Mouse (Mus musculus): ENCODE measurements around the gene Rex1bd.
A peak's percentile ranks its signal among the peaks of the same experiment; 100 is the strongest.
"Not testable (repeated sequence)": the region's sequence is repeated elsewhere in the genome, so short reads cannot be mapped to it uniquely, and the experiment has no call there.

Gene Rex1bd

DNA sequence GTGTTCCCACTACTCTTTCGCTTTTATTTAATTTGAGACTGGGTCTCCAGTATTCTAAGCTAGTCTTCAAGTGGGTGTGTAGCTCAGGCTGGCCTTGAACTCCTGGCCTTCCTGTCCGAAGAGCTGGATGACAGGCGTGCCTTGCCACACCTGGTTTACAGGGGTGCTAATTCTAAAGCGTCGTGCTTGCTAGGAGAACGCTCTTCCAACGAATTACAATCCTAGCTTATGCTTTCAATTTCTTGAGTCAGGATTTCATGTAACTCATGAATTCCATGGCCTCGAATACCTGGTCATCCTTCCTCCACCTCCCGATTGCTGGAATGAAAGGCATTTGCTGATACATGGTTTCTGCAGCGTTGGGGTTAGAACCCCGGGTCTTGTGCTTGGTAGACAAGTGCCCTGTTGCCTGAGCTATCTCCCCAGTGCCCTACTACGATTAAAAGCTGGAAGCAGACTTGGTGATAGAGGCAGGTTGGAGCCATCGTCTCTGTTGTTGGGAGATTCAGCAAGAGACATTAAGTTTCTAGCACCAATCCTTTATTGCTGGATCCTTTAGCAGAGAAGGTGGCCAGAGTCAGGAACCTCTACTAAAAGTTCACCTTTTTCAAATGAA lies 21.7 kb upstream of the Rex1bd start:
- DNase-seq = no peak

DNA sequence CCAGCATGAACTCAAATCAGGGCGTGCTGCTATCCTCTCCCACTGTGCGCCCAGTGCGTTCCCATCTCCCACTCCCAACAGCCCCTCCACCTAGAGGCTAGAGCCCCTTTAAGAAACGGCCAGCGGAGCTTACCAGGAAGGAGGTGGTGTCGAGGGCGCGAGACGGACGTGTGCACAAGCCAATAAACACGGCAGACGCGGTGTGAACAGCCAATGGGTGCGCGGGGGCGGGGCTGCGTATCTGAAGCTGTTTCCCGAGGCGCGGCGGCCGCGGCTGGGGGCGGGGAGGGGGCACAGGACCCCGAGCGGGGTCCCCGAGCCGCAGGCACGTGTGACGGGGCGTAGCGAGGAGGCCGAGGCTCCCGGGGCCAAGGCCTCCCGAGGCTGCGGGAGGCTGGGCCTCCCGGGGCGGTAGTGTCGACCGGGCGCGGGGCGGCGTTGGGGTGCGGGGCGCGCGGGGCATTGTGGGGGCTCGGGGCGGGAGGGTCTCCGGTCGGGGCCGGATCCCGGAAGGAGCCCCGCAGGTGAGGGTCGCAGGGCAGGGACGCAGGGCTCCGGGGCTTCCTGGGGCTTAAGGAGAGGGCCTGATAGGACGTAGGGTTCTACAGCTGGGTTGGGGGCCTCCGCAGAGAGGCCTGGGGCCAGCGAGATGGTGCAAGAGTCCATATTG lies 21.1 kb upstream of the Rex1bd start, which contains the start of the genes Fkbp8 and Kxd1:
Gene Fkbp8, plus strand, starts transcription at position 213 of the 670 bp plus-strand sequence.
Gene Kxd1, minus strand, starts transcription at position 445 of the 670 bp plus-strand sequence.
- peak; percentile 98 for DNase-seq

DNA sequence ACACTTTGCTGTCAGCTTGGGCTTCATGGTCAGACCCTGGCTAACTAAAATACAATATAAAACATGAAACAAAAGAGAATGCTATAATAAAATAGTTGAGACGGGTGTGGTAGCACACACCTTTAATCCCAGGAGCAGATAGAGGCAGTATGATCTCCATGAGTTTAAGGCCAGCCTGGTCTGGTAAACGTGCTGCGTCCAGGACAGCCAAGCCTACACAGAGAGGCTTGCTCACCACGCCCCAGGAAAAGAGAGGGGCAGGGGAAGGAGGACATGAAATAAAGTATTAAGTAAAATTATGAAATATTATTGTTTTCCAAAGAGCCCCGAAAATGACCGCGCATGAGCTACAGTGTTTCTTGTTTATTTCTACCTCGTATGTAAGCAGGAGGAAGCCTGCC lies 20.6 kb upstream of the Rex1bd start:
- DNase-seq = no peak

DNA sequence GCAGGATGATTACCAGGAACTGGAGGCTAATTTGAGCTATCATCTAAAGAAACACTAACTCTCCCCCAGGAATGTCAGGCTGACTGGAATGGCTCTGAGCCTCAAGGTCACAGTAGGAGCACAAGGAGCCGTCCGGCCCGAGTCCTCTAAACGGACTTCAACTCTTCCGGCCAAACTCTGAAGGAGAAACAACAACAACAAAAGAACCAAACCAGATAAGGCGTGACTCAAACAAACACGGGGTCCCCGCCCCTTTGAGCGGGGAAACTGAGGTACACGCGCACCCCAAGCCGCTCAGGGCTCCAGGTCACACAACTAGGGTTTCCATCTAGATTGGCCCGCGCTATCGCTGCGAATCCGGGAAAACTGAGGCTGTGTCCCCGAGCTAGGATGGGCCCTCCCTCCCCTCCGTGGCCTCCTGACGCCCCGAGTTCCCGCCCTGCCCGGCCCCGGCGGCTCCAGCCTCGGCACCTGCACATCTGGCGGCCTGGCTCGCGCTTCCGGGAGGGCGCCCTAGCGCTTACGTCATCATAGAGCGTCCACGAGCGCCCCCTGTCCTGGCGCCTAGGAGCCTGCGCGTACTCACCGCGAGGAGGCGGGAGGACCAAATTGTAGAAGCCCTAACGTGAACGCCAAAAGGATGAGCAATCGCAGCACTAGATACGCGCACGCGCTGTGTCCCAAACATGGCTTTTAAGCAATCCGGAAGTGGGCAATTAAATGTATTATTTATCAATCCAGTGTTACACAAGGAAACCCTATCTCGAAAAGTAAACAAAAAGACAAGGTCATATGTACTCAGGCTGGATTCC lies 16.2 kb upstream of the Rex1bd start:
- DNase-seq = peak; percentile 98

DNA sequence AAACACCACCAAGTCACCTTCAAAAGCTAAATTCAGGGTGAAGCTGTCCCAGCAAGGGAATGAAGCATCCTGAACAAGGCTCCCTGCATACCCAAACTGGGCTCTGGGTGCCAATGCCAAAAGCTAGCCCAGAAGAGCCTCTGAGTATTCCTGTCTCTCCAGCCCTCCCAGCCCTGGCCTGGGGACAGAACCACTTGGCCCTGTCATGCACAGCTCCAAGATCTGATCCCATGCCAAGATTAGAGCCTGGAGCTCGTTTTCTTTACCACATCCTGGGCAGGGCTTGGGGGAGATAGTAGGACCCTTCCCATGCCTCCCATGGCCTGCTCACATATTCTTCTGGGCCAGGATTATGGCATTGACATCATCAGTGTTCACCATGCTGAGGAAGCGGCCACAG lies 13.1 kb upstream of the Rex1bd start:
- no peak for DNase-seq

DNA sequence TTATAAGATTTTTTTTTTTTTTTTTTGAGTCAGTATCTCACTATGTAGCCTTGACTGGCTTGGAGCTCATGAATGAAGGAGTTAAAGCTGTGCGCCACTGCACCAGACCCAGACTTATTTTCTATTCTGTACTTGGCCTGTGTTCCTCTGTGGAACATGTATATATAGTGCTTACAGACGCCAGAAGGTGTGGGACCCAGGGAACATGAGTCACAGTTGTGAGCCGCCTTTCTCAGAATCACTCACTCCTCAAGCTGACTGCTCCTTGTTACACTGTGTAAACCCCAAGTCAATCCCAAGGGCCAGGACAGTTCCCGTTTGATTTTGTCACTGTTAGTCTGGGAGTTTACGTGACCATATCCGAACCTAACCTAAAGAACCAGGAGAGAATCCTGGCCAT lies 12.5 kb upstream of the Rex1bd start:
- DNase-seq = no peak

DNA sequence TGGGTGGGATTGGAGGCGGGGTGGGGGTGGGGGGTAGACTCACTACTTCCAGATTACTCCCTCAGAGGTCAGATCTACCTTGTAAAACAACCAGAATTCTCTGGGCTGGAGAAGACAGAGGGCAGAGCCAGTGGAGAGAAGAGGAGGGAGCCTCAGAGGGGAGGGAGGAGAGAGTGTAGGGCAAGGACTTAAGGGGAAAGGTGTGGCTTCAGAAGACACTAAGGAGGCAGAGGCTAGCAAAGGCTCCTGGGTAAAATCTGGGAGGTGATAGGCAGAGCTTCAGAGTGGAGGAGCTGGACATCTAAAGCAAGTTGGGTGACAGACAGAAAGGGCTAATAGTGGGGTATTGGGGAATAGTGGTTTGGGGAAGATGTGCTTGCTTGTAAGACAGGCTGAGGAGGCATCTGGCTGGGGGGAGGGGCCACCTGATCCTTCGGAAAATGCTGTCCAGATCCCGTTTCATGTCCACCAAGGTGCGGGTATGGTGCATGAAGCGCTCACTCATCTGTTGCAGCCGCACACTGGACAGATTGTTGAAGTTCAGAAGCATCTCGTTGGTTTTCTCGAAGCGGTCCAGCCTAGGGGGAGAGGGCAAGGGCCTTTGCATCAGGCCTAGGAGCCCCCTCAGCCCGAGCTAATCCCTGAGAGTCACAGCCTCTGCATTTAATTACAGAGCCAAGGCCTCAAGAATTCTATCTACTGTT lies 11.5 kb upstream of the Rex1bd start:
- DNase-seq = no peak

DNA sequence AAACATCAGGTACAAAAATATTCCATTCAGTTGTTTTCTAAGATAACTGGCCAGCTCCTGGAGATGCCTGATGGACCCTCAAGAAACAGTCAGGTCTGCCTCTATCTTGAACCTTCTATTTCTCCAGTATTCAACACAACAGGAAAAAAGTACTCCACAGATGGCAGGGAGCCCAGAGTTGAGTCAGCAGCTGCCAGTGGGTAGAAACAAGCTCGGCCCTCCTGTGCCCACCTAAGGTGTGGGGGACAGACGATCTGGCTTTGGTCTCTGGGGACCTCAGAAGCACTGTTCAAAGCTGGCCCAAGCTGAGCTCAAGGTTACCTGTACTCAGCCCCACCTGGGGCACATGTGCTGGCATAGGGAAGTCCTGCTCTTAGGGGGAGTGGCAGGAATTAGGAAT lies 6.9 kb upstream of the Rex1bd start:
- DNase-seq = no peak

DNA sequence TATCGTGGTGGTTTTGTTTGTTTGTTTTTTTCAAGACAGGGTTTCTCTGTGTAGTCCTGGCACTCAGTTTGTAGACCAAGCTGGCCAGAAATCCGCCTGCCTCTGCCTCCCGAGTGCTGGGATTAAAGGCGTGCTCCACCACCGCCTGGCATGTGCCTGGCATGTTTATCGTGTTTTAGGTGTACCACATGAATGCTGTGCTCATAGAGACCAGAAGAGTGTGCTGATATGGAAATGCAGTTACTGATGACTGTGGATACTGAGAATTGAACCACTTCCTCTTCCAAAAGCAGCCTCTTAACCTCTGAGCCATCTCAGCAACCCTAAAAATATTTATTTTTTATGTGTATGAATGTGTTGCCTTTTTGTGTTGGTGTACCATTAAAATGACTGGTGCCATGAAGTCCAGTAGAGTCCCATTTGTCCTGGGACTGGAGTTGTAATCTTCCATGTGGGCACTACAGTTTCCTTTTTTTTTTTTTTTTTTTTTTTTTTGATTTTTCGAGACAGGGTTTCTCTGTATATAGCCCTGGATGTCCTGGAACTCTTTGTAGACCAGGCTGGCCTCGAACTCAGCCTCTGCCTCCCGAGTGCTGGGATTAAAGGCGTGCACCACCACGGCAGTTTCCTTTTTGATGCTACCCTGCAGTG lies 5.8 kb upstream of the Rex1bd start:
- DNase-seq = no peak

DNA sequence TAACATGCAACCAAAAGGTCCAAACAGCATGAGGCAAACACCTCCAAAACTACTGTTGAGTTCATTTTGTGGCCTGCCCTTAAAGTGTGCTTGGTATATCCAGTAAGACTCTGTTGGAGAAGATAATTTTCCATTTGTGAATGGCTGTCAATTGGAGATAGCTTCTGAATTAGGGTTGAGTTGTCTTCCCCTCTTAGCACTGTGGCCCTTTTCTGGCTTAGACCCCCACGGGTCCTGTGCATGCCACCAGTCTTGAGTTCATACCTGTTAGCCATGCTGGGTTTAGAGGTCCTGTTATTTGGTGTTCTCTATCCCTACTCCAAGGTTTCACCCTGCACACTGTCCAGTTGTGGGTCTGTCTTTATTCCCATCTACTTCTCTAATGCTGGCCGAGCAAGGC lies 5.2 kb upstream of the Rex1bd start:
- DNase-seq = no peak

DNA sequence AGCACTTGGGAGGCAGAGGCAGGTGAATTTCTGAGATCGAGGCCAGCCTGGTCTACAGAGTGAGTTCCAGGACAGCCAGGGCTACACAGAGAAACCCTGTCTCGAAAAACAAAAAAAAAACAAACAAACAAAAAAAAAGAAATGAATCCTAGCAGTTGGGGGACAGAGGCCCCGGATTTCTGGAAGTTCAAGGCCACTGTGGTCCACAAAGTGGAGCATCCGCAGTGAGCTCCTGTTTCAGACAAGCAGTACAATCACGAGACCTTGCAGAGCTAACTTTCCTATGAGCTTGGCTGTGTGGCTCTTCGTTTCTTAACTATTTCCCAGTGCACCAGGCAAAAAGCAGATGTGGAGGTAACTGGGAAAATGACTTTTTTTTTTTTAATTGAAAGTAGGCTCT lies 4.6 kb upstream of the Rex1bd start:
- DNase-seq = not testable (repeated sequence)

DNA sequence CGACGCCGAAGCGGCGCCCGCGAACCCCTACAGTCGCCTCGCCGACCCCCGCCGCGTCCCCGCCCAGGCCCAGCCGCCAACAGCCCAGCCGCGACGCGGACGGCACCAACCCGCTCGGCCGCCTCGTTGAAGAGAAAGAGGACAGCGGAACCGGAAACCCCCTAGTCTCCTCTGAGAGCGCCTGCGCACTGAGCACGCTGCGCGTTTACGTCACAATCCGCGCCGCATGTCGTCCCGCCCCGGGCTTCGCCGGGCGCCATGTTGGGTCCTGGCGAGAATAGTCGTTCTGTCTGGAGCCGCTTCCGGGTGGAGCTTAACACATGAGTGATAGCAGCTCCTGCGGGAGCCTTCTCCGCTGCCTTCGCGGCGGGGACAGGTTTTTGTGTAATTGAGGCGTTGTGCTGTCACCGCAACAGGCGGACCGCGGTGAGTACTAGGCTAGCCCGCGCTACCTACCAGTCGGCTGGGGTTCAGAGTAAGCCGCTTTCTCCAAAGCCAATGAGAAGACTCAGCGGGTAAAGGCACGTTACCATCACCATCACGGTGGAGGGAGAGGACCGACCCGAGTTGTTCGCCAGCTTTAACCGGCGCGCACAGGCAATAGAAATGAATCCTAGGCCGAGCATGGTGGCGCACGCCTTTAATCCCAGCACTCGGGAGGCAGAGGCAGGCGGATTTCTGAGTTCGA lies 3.8 kb upstream of the Rex1bd start, which contains the start of gene Uba52:
Gene Uba52, minus strand, starts transcription at position 574 of the 688 bp plus-strand sequence.
- peak; percentile 99 for DNase-seq

DNA sequence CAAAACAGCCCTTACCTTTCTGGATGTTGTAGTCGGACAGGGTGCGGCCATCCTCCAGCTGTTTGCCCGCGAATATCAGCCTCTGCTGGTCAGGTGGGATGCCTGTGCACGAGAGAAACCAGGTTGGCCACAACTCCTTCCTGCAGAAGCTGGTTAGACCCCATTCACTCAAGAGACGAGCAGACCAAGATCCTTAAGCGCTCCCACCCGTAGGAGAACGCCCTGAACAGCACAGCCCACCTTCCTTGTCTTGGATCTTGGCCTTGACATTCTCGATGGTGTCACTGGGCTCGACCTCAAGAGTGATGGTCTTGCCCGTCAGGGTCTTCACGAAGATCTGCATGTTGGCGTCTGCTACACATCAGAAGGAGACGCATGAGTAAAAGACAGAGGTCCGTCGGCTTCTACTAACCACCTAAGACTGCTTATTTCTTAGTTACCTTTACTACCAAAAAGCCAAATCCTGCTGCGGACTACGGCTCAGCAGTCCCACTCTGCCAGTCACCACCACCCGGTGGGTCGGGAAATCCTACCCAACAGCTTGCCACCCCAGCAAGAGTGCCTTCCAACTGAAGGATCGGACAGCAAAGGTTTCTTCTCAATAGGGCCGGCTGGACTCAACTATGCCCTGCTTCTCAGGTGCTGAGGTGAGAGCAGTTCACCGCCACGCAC lies 2.9 kb upstream of the Rex1bd start:
- no peak for DNase-seq

DNA sequence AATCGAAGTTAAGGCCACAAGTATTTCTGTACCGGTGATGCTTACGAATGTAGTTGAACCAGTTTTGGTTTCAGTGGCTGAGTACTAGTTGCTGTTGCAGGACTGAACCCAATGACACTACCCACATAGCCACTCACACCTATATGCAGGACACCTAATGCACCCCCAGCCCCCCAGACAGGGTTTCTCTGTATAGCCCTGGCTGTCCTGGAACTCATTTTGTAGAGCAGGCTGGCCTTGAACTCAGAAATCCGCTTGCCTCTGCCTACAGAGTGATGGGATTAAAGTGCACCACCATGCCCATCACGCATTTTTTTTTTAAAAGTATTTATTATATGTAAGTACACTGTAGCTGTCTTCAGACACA lies 458 bp upstream of the Rex1bd start:
- DNase-seq = no peak

DNA sequence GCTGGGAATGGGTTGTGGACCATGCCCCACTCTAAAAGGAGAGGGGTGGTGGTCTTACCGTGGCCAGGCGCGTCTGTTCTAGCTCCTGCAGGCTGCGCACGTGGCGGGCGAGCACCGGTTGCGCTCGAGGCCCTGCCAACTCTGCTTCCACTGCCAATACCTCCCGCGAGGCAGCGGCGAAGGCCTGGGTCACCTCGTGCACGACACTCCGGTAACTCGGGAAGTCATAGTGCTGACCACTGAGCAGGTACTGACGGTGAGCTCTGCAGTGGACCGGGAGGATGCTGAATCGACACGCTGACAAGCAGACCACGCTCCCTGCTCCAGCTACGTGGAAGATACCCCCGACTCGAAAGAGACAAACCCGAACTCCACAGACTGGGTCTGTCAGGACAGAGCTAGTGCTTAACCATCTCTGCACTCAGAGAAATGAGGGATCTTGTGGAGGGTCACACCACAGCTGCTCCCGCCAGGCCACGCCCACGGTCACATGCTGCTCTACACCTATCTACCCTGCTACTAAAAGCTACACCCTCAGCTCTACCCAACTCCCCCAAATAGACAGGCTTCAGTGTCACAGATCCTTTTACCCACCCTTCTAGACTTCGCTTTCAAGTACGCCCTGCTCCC lies 739 bp downstream of the Rex1bd start:
- DNase-seq = no peak

DNA sequence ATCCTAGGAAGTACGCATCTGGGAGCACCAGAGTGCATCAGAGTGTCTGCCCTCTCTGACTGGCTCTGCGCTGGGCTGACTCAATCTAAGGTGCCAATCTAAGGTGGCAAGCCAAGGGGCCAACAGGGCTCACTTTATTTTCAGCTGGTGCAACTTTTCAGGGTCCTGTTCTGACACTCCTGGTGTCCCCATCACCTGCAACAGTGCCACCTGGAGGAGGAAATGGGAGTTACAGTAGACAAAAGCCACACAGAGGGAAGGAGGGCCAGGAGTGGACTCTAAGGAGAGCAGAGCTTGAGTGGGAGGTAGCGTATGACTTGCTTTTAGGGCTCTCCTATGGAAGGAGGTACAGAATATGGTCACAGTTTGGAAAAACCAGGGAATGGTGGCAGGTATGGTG lies 1.7 kb downstream of the Rex1bd start:
- peak; percentile 88 for DNase-seq

DNA sequence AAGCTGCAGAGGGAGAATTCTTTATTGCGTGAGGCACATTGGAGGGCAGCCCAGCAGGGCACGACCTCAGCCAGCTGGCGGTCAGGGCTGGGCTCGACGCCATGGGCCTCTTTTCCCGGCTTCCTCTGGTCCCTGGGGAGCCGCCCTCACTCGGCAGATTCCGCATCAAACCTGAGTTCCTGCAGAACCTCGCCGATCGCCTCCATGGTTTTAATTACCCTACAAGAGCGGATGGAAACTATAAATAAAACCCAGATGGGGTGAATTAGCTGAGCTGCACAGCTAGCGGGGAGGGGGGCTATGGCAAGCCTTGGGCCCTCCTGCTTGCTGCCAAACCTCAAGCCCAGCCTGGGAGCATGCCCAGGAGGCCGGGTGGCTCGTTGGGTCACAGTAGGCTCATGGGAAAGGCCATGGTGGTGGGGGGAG lies 2.2 kb downstream of the Rex1bd start:
- DNase-seq = no peak

DNA sequence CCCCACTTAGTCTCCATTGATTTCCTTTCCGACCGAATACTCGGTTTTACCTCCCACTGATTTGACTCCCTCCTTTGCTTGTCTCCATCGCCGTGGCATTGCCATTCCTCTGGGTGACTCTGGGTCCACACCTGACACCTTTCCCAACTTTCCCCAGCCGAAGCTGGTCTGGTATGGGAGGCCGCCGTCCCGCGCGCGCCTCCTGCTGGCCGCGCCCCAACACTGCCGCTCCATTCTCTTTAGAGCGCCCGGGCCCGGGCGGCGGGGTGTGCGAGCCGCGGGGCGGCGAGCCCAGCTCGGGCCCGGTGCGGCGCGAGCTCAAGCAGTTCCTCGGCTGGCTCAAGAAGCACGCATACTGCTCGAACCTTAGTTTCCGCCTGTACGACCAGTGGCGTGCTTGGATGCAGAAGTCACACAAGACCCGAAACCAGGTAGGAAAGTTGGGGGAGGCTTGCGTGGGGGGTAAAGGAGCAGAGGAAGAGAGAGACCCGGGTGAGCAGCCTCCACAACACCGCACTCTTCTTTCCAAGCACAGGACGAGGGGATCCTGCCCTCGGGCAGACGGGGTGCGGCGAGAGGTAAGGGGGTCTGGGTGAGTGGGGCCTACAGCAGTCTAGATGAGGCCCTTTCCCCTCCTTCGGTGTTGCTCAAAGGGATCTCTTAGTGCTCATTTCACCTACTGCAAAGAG lies 3.3 kb downstream of the Rex1bd start:
- DNase-seq = peak; percentile 77

DNA sequence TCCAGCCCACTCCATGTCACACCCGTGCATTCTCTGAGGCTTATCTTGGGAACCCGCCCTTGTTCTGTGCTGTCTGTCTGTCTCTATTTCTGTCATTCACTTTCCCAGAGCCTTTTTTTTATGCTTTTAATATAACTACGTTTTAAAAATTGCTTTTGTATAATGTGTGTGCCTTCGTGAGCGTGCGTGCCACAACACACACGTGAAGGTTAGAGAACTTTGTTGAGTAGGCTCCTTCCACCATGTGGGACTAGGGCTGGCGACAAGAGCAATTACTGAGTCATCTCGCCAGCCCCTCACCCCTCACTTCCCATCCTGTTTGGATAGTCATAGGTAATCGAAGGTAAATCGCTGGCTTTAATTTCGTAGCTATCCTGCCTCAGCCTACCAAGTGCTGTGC lies 4.0 kb downstream of the Rex1bd start:
- no peak for DNase-seq

DNA sequence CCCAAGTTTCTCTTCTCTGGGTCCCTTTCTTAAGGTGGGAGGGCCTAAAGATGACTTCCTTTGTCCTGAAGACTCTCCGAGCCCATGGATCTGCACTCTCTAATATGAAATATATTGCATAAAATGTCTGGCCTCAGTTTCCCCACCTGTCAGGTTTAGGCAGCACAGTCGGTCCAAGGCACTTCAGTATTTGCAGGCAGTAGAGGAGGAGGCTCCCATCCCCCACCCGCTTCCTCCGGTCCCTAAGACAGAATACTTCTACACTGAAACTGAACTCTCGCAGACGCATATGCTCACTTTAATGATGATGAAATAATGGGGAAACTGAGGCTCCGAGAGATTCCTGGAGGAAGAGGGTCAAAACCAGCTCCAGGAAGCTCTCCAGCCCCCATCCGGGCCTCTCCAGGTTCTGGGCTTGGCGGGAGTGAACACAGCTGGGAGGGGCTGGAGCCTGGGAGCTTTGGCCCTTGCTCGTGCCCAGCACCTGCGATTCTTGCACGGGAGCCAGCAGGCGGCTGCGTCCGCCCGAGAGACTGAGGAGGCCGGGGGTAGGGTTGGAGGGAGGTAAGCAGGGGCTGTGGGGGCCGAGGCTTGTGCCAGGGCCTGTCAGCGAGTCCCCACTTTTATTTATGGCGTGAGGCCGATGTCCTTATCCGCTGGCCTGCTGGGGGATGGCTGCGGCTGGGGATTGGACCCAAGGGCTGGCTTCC lies 4.6 kb downstream of the Rex1bd start:
- DNase-seq = no peak

All from retina, postnatal 1 day (tissue).